Mouse (Mus musculus): ENCODE measurements around the gene Bcl2l12.

- TF ChIP-seq GATA1 (IDR thresholded peaks at IDR 0.05; ENCODE audit: borderline replicate concordance, low read length), result no peak
- no peak for TF ChIP-seq FLI1 (IDR thresholded peaks at IDR 0.05; ENCODE audit: low read length)
Measured at GRCm38 (mm10) chr7:44957183-44957835, 41.2 kb downstream of the Bcl2l12 start.
